Mouse (Mus musculus): ENCODE measurements around the gene Aurkb.

GRCm38 (mm10) chr11:69085608-69086007 is 40.2 kb downstream of the Aurkb start:
- TF ChIP-seq POLR2A (IDR thresholded peaks at IDR 0.05; ENCODE audit: low read depth, low read length) (no peak), CTCF (IDR thresholded peaks at IDR 0.05; ENCODE audit: extremely low read depth, insufficient read depth, insufficient read length, insufficient replicate concordance) (no peak)
